Mouse (Mus musculus): ENCODE results near the gene Wscd2.

Gene Wscd2

DNA sequence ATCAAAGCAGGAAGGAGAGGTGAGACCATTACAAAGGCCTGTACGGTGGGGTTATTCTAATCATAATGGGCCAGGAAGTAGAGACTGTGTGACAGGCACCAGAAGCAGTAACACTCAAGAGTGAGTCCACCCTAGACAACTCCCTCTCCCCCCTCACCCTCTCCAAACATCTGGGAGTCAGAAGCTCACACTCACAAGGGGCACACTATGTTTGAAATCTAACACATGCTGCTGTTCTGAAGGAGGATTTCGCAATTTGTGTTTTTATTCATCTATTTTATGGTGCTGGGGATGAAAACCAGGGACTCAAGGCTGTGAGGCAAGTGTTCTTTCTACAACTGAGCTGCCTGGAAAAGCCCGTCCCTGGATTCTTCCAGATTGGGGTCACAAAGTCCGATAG, 114.6 kb downstream of the Wscd2 start:
- POLR2A ChIA-PET = interaction anchor here in 2 of 4 experiments (0.8 to 2.3 kb wide), 3 partner anchors 9 to 19 kb away, joined by 3 to 11 read pairs (median 5); no protein-coding TSS in a partner anchor
- CTCF ChIA-PET = no interaction called here

DNA sequence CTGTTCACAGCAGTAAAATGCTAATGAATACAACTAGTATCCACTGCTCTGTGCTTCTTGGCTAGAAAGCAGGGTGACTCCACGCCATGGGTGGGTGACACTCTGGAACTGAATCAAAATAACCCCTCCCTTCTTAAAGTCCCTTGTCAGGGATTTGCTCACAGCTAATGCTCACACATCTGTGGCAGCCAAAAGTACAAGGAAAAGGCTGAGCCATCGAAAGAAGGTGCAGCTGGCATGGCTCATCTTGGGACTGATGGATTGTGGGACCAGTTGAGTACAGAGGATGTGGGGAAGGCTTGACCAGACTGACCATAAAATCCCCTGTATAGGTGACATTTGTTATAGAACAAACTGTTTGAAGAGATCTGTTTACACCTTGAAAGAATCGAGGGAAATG, 116.0 kb downstream of the Wscd2 start:
- POLR2A ChIA-PET = interaction anchor here in 2 of 4 experiments (0.5 to 2.3 kb wide), 5 partner anchors 9 to 125 kb away, joined by 3 to 11 read pairs (median 3); no protein-coding TSS in a partner anchor

DNA sequence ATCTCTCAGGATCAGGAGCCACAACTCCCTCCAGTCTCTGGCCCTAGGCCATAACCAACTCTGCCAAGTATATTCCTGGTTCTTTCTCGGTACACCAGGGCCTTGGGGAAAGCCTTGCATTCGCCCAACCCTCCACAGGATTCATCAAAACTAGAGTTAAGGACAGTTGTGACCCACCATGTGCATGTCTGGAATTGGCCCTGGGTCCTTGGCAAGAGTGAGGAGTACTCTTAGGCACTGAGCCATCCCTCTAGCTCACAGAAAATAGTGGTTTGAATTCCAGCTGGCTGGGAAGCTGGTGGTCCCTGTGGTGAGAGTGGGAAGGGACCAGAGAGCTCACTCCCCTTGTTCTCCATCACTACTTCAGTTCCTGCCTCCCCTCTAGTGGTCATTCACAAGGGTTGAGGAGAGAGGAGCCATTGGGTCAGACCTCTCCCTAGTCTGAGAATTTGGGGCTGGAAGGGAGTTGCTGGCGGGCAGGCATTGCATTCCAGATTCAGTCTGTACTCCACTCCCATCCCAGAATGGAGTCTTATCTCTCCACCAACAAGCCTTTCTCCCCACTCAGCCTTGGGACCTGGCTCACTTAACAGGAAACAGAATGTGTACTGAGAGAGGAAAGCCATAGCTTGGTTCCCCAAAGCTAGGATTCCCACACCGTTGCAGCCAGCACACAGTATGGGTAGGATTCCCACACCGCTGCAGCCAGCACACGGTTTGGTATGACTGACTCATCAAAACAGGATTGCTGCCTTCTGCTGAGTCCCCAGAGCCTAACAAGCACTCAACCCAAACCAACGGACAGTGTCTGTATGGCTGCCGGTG, 117.0 kb downstream of the Wscd2 start:
- POLR2A ChIA-PET = interaction anchor here in 2 of 4 experiments (0.5 to 2.3 kb wide), 9 partner anchors 10 to 227 kb away, joined by 3 to 11 read pairs (median 3); no protein-coding TSS in a partner anchor
- CTCF ChIA-PET = interaction anchor here in 1 of 4 experiments (1.3 to 1.4 kb wide), 2 partner anchors 21 to 117 kb away, joined by 4 to 7 read pairs; partner anchors contain the start of gene 1700069L16Rik

More for the DNA sequence above, 116.0 kb downstream of the Wscd2 start:
- CTCF ChIA-PET = no interaction called here

DNA sequence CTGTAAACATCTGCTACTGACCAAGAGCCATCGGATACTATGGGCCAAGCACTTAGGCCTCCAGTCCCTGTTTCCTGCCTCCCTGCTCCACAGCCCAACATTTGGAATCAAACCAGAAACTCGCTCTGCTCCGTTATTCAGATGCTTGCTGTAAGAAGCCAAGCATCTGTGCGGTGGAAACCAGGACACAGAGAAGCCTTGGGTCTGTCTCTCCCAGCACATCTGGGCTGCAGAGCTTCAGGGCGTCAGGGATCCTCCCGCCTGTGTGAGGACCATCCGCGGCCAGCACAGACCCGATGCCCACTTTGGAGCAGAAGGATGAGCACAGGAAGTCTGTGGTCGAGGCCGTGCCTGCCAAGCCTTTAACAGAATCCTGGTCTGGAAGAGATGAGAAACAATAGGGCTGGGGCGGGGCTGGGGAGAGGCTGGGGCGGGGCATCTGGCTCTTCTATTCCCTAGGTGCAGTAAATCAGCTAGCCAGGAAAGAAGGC, 117.9 kb downstream of the Wscd2 start:
- POLR2A ChIA-PET = interaction anchor here in 2 of 4 experiments (0.7 to 1.5 kb wide), 7 partner anchors 10 to 57 kb away, joined by 3 to 10 read pairs (median 3); no protein-coding TSS in a partner anchor
- CTCF ChIA-PET = interaction anchor here in 3 of 4 experiments (0.6 to 1.6 kb wide), 5 partner anchors 14 to 1624 kb away, joined by 3 to 8 read pairs (median 4); partner anchors contain the start of gene 1700069L16Rik (in 1 of the 3)

DNA sequence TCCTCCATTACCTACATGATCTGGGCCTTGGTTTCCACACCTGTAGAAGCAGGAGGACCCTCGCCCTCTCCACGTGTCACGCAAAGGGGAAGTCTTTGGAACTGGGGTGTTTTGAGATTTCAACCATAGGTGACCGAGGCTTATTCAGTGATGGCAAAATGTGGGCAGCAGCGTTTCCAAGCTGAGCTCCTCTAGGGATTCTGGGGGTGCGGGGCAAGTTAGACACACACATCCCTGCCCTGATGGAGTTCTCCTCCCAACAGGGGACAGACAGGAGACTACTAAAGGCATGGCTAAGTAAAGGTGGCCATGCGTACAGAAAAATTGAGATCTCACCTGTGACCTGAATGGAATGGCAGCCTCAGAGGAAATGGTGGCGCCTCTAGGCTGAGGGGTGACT, 118.4 kb downstream of the Wscd2 start:
- ChIA-PET POLR2A (interaction anchor here in 2 of 4 experiments (0.7 to 1.5 kb wide), 7 partner anchors 9 to 56 kb away, joined by 3 to 10 read pairs (median 3); no protein-coding TSS in a partner anchor), CTCF (interaction anchor here in 3 of 4 experiments (0.6 to 1.6 kb wide), 3 partner anchors 14 to 1624 kb away, joined by 3 to 8 read pairs (median 3); no protein-coding TSS in a partner anchor)

DNA sequence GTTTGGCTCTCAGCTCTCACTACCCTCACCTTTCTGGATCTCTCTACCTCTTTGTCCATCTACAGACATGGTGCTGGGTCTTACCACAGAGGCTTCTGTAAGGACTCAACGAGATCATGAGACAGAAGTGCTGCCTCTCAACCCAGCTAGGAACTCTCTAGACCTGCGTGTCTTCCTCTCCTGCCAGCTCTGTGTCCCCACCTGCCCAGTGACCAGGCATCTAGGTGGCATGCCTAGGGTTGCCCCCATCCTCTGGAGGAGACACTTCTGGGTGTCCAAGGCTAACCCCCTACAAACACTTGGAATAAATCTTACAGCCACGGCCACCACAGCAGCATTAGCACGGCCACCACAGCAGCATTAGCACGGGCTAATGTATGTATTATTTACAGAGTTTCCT, 119.8 kb downstream of the Wscd2 start:
- CTCF ChIA-PET = interaction anchor here in 2 of 4 experiments (0.6 to 1.7 kb wide), 2 partner anchors 29 to 212 kb away, joined by 8 read pairs; no protein-coding TSS in a partner anchor
- POLR2A ChIA-PET = interaction anchor here in 2 of 4 experiments (0.6 to 1.6 kb wide), 9 partner anchors 9 to 313 kb away, joined by 3 to 5 read pairs (median 3); no protein-coding TSS in a partner anchor

DNA sequence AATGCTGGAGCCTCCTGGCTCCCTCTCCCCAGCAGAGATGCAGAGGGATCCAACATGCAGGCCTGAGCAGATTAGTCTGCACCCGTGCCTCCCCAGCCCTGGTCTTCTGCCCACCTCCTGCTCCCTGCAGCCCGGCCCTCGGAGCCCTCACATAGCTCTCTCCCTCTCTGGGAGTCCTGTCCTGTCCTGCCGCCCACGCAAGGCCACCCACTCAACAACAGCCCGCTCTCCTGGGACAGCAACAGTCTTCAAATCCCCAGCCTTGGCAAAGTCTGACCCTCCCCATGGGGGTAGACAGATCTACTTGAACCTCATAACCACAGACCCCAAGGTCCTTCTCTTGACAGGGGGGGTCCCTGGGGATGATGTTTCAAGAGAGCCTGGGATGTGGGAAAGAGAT, 120.4 kb downstream of the Wscd2 start:
- ChIA-PET CTCF (interaction anchor here in 1 of 4 experiments (1.7 kb wide), 1 partner anchor 30 kb away, joined by 8 read pairs; no protein-coding TSS in a partner anchor), POLR2A (interaction anchor here in 3 of 4 experiments (0.5 to 1.6 kb wide), 9 partner anchors 13 to 313 kb away, joined by 3 to 7 read pairs (median 3); no protein-coding TSS in a partner anchor)

DNA sequence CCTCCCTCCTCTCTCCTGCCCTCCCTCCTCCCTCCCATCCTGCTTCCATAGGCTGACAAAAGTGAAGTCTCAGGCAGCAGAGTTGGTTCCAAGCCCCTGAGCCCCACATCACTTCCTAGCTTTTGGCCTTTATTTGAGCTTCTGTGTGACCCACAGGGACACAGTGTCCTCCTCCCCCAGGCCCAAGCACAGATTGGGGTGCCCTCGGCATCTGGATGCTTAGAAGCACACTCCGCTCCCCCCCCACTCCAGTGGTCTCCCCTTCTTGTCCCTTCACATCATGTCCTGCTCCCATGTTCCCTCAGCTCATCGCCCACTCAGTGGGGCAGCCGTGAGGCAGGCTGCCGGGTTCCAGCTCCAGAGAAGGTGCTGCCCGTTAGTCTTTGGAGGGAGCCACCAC, 121.0 kb downstream of the Wscd2 start:
- ChIA-PET CTCF (interaction anchor here in 3 of 4 experiments (0.6 to 1.7 kb wide), 3 partner anchors 23 to 140 kb away, joined by 6 to 8 read pairs (median 6); no protein-coding TSS in a partner anchor), POLR2A (interaction anchor here (0.5 to 1.6 kb wide), 9 partner anchors 11 to 201 kb away, joined by 3 to 7 read pairs (median 3); no protein-coding TSS in a partner anchor)

DNA sequence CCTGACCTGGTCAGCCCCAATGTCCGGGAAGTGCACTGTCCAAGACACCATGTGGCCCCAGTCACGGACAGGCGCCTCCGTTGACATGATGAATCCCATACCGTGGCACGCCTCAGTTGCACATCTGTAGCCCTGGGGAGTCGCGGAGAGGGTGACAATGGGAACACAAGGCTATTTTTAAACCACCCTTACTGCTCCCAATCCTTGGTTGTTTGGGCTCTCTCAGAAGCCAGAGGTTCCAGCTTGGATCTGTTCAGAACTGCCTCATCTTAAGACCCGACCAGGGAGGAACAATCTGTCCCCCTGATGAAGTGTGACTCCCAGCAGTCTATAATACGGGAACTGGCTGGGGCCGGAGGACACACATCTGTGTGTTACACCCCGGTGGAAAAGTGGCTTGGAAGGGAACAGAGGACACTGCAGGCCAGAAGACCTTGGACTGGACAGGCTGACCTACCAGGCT, 121.7 kb downstream of the Wscd2 start:
- POLR2A ChIA-PET = no interaction called here
- CTCF ChIA-PET = no interaction called here

DNA sequence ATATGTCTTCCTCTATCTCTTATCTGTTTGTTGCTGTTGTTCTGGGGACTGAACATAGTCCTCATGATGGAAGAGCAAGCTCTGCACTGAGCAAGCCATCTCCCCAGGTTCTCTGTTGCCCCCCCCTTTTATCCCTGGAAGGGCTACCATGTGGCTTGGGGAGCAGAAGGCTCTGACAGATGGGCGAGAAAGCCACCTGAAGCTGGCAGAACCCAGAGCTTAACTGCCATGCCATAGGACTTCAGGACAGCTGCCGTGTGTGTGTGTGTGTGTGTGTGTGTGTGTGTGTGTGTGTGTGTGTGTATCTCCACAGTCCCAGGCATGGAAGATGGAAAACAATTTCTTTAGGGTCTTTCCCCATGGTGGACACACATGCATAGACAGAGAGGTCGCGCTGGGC, 128.6 kb downstream of the Wscd2 start:
- ChIA-PET POLR2A (interaction anchor here in 3 of 4 experiments (0.6 to 2.4 kb wide), 7 partner anchors 26 to 283 kb away, joined by 3 to 6 read pairs (median 3); no protein-coding TSS in a partner anchor), CTCF (interaction anchor here in 1 of 4 experiments (0.6 kb wide), 2 partner anchors 30 to 66 kb away, joined by 3 to 4 read pairs; no protein-coding TSS in a partner anchor)

DNA sequence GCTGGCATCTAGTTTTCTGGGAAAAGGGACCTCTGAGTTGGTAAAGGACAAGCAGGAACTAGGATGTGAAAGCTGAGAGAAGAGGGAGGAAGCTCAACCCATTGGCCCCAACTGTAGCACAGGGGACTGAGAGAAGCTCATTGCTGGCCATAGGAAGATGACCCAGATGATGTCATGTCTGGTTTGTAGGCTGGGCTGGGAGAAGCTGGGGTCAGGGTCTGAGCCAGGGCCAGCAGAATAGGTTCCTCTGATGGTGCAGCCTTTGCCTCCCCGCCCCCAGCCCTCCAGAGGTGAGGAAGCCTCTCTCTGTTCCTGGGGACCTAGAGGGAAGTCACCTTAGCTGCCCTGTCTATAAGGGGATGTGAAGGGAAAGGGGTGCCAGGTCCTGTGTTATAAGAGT, 129.0 kb downstream of the Wscd2 start:
- CTCF ChIA-PET = no interaction called here
- POLR2A ChIA-PET = interaction anchor here in 2 of 4 experiments (0.8 to 2.4 kb wide), 5 partner anchors 27 to 62 kb away, joined by 3 to 6 read pairs (median 3); no protein-coding TSS in a partner anchor

DNA sequence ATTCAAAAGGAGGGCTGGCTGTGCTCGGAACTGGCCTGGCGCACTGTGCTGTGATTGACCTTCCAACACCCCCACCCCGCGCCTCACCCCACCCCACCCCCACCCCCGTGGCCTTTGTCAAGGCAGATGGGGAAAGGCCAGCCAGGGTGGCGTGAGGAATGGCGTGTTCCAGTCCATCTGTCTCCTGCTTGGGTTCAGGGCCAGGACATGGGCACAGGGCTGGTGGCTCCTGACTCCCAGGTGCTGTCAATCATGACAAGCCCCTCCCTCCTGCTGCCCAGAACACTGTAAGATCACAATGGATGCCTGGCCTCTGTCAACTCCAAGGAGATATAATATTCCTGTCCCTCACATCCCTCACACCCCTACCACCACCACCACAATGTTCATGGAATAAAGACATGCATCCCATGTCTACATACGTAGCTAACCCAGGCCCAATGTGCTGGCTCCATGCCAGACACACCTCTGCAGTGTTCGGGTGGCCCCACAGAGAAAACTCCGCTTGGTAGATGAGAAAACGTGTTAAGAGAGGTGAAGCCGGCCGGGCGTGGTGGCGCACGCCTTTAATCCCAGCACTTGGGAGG, 130.1 kb downstream of the Wscd2 start:
- POLR2A ChIA-PET = interaction anchor here in 3 of 4 experiments (0.6 to 2.4 kb wide), 8 partner anchors 9 to 1590 kb away, joined by 3 to 11 read pairs (median 4); no protein-coding TSS in a partner anchor
- CTCF ChIA-PET = no interaction called here

DNA sequence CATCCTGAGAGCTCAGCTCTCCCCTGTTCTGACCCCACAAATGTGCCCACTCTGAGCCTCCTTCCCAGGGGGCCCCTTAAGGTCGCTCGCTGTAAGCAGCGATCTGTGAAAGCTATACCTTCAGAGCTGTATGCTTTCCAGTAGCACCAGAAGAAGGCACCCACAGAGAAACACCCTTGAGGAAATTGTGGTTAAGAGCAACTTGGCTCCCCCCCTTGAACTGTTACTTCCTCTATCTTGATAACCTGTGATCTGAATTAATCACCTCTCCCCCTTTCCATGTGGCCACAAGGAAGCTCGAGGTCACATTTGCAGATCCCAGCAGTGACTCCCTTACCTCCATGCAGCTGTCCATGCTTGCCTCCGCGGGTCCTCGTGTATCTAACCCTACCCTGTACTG, 130.9 kb downstream of the Wscd2 start:
- ChIA-PET POLR2A (interaction anchor here in 3 of 4 experiments (0.6 to 2.4 kb wide), 12 partner anchors 8 to 1589 kb away, joined by 3 to 11 read pairs (median 4); no protein-coding TSS in a partner anchor), CTCF (interaction anchor here in 1 of 4 experiments (0.5 kb wide), 1 partner anchor 222 kb away, joined by 3 read pairs; no protein-coding TSS in a partner anchor)

DNA sequence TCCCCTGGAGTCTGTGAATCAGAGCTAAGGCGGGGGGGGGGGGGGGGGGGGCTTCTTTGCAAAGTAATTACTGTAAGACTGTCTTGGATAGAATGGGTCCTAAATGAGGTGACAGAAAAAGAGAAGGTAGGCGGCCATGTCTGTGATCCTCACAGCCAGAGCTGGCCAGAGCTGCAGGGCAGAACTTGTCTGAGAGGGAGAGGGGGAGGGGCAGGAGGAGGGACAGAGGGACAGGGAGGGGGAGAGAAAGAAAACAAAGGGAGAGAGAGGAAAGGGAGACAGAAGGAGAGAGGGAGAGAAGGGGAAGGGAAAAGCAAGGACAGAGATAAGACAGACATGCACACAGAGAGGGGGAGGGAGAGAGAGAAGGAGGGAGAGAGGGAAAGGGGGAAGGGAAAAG, 132.9 kb downstream of the Wscd2 start:
- POLR2A ChIA-PET = interaction anchor here (0.5 to 1.9 kb wide), 13 partner anchors 23 to 1173 kb away, joined by 3 to 10 read pairs (median 4); partner anchors contain the start of gene 1700069L16Rik (in 1 of the 4)
- CTCF ChIA-PET = interaction anchor here in 3 of 4 experiments (0.6 to 1.2 kb wide), 6 partner anchors 15 to 301 kb away, joined by 3 to 6 read pairs (median 4); no protein-coding TSS in a partner anchor

DNA sequence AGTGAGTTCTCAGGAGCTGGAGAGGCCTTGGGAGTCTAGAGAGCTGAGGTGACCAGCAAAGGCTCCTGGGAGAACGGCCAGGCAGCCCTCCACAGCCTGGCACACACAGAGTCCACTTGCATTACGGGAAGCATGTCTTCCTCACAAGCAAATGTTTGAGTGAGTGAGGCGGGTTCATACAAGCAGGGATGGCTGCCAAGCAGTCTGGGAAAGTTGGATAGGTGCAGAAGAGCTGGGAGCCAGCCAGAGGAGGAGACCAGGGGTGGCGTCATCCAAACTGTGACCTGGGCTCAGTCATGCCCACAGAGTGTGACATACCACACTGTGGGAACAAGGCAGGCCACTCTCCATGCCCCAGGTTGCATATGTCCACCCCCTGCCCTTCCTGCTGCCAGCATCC, 134.9 kb downstream of the Wscd2 start:
- POLR2A ChIA-PET = interaction anchor here in 2 of 4 experiments (1.5 to 1.6 kb wide), 2 partner anchors 9 to 39 kb away, joined by 3 read pairs; no protein-coding TSS in a partner anchor
- CTCF ChIA-PET = interaction anchor here in 1 of 4 experiments (0.5 kb wide), 2 partner anchors 29 to 91 kb away, joined by 3 to 7 read pairs; no protein-coding TSS in a partner anchor

DNA sequence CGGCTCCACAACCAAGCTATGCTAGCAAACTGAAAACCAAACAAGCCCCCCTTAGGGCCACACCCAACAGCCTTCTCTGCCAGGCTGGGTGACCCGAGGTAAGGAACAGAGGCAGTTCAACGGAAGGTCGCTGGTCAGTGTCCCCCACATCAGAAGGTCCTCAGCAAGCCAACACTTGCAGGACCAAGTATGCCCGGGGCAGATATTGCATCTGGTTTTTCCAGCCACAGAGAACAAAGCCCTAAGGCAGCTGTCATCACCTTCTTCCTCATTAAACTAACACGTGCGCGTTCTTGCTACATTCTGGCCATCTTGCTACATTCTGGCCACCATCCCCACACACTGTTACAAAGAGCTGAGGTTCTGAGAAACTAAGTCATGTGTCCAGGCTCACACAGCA, 136.2 kb downstream of the Wscd2 start:
- CTCF ChIA-PET = no interaction called here
- POLR2A ChIA-PET = interaction anchor here in 3 of 4 experiments (0.6 to 3.9 kb wide), 3 partner anchors 15 to 98 kb away, joined by 3 to 14 read pairs (median 3); no protein-coding TSS in a partner anchor

DNA sequence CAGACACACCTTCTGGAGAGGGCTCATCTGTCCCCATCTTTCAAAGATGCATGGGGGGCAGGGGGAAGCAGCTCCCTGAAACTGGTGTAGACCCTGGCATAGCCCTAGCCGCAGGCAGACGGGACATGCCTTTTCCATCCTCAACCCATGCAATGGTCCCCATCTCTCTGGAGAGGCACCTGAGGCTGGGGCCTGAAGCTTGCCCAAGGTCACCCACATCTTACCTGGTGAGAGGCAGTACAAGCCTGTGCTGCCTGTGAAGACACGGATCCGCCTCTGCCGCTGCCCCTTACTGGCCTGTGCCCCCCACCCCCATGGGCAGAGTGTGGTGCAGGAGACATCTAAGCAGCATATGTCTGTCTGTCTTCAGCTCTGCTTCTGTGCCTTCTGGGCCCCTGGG, 136.9 kb downstream of the Wscd2 start:
- POLR2A ChIA-PET = interaction anchor here in 3 of 4 experiments (0.6 to 3.9 kb wide), 3 partner anchors 16 to 97 kb away, joined by 3 to 14 read pairs (median 3); no protein-coding TSS in a partner anchor
- CTCF ChIA-PET = no interaction called here
